Mouse (Mus musculus): ENCODE results near the gene Pum1.

GRCm38 (mm10) chr4:130676746-130677145 is 13.6 kb downstream of the Pum1 start:
- TF ChIP-seq GATA1 (IDR thresholded peaks at IDR 0.05; ENCODE audit: borderline replicate concordance, low read length): no peak
- TF ChIP-seq CTCF (IDR thresholded peaks at IDR 0.05; ENCODE audit: low read depth, low read length): no peak

Data from G1E (cell line).